Mouse (Mus musculus): ENCODE measurements at regions not wholly inside any gene's neighbourhood (a gene's known extent, or its start where the extent isn't known, plus 50 kb on each side); places are given as distances from the start of the nearest gene placed in this dataset.
"Not testable (repeated sequence)": the region's sequence is repeated elsewhere in the genome, so short reads cannot be mapped to it uniquely, and the experiment has no call there.

GRCm38 (mm10) chr5:134046086-134046485, 53.4 kb upstream of the Castor2 start:
- DNase-seq: no peak
- intact Hi-C loops (cut with DNase I): no loop called here

- intact Hi-C loops (cut with DNase I); DNase-seq: not testable (repeated sequence)
Measured at GRCm38 (mm10) chr5:134042938-134043337, 56.6 kb upstream of the Castor2 start.

- intact Hi-C loops (cut with DNase I): no loop called here
- peak in 1 of 2 experiments; percentile 30 for DNase-seq
Measured at GRCm38 (mm10) chr5:134027316-134027966, 72.1 kb upstream of the Castor2 start.

- intact Hi-C loops (cut with DNase I): no loop called here
Measured at GRCm38 (mm10) chr5:134019651-134020432, 79.7 kb upstream of the Castor2 start.

GRCm38 (mm10) chr5:134014257-134015163, 85.0 kb upstream of the Castor2 start:
- intact Hi-C loops (cut with DNase I): no loop called here
- peak; percentile 64 to 74 for DNase-seq

More at GRCm38 (mm10) chr5:134019651-134020432, 79.7 kb upstream of the Castor2 start:
- DNase-seq: no peak

- intact Hi-C loops (cut with DNase I): no loop called here
- no peak for DNase-seq
Measured at GRCm38 (mm10) chr5:134013206-134013605, 86.3 kb upstream of the Castor2 start.

- DNase-seq: no peak
- intact Hi-C loops (cut with DNase I): loop anchor here (5.0 kb wide), 1 partner anchor 57 kb away; no protein-coding TSS in a partner anchor
Measured at GRCm38 (mm10) chr5:134009843-134010242, 89.7 kb upstream of the Castor2 start.

GRCm38 (mm10) chr5:134007127-134007771, 92.3 kb upstream of the Castor2 start:
- intact Hi-C loops (cut with DNase I): loop anchor here (5.0 kb wide), 1 partner anchor 60 kb away; no protein-coding TSS in a partner anchor
- DNase-seq: peak in 1 of 2 experiments; percentile 30

- intact Hi-C loops (cut with DNase I): loop anchor here (5.0 kb wide), 1 partner anchor 61 kb away; no protein-coding TSS in a partner anchor
- peak; percentile 73 to 74 for DNase-seq
Measured at GRCm38 (mm10) chr5:134006470-134007126, 92.9 kb upstream of the Castor2 start.

GRCm38 (mm10) chr5:134006001-134006400, 93.5 kb upstream of the Castor2 start:
- DNase-seq: no peak
- intact Hi-C loops (cut with DNase I): loop anchor here (5.0 kb wide), 1 partner anchor 61 kb away; no protein-coding TSS in a partner anchor

- no peak for DNase-seq
Measured at GRCm38 (mm10) chr5:134000100-134000499, 99.4 kb upstream of the Castor2 start.

GRCm38 (mm10) chr5:133999698-134000097, 99.8 kb upstream of the Castor2 start:
- DNase-seq: no peak
- intact Hi-C loops (cut with DNase I): no loop called here

More at GRCm38 (mm10) chr5:134000100-134000499, 99.4 kb upstream of the Castor2 start:
- intact Hi-C loops (cut with DNase I): no loop called here

GRCm38 (mm10) chr5:133991994-133992393, 107.5 kb upstream of the Castor2 start:
- no peak for DNase-seq

GRCm38 (mm10) chr5:133991556-133991955, 108.0 kb upstream of the Castor2 start:
- intact Hi-C loops (cut with DNase I): no loop called here
- DNase-seq: peak; percentile 30 to 42

More at GRCm38 (mm10) chr5:133991994-133992393, 107.5 kb upstream of the Castor2 start:
- intact Hi-C loops (cut with DNase I): no loop called here

- no peak for DNase-seq
- intact Hi-C loops (cut with DNase I): no loop called here
Measured at GRCm38 (mm10) chr5:133983249-133983966, 116.1 kb upstream of the Castor2 start.

GRCm38 (mm10) chr5:133970421-133970914, 129.0 kb upstream of the Castor2 start:
- intact Hi-C loops (cut with DNase I): no loop called here

GRCm38 (mm10) chr5:133963301-133963700, 136.2 kb upstream of the Castor2 start:
- intact Hi-C loops (cut with DNase I): no loop called here
- peak; percentile 13 to 18 for DNase-seq

More at GRCm38 (mm10) chr5:133970421-133970914, 129.0 kb upstream of the Castor2 start:
- no peak for DNase-seq

GRCm38 (mm10) chr5:133940841-133941240, 158.7 kb upstream of the Castor2 start:
- intact Hi-C loops (cut with DNase I): no loop called here
- DNase-seq: no peak
